Mouse (Mus musculus) B cell, adult (primary cell): ENCODE data around the gene Pde8a. TPM values are rescaled to one million over a fixed set of nuclear protein-coding genes. Genes with fewer than 3 reads are reported as not detected.

Experiments
- total RNA-seq: library from RNA; stranded (reverse); gene quantifications from 4 replicates; pipeline ENCODE4 v1.2.4, GENCODE M21; 2023; ENCODE audit not compliant: inconsistent age

Pde8a gene
- total RNA-seq, result 12.4 to 17.0 TPM (median 14.7 TPM) in 4 replicates

GRCm38 (mm10) chr7:81213347-81214152, at the start of gene Pde8a:
Gene Pde8a, plus strand, starts transcription at chr7:81213596.

GRCm38 (mm10) chr7:81344544-81345446, 131.4 kb downstream of the Pde8a start, which contains the start of gene Rps17:
Gene Rps17, minus strand, starts transcription at chr7:81345254.

Other genes starting within 250 kb of the Pde8a start
- 91.0 to 128 TPM (median 110 TPM) in 4 replicates for gene Zfp592, start 219.9 kb upstream of the Pde8a start, total RNA-seq
- gene Alpk3, start 156.0 kb upstream of the Pde8a start, total RNA-seq, result 0.21 to 0.54 TPM (median 0.34 TPM) in 4 replicates
- gene Slc28a1, start 98.8 kb upstream of the Pde8a start, total RNA-seq, result not detected in 4 replicates
- gene Rps17, start 131.7 kb downstream of the Pde8a start, total RNA-seq, result 1,643 to 1,736 TPM (median 1,697 TPM) in 4 replicates
- gene Cpeb1, start 241.9 kb downstream of the Pde8a start, total RNA-seq, result not detected in 4 replicates